Mouse (Mus musculus) hindbrain, embryonic 10.5 days (tissue): ENCODE measurements around the gene Spg7. TPM values are rescaled to one million over a fixed set of nuclear protein-coding genes. Genes with fewer than 3 reads are reported as not detected.

ENCODE experiments used
- DNase-seq: peaks from one replicate; pipeline ENCODE4 v3.0.0-alpha.2; 2017; ENCODE audit warnings: low spot score
- H3K27ac ChIP-seq: fragments of 300-500 bp; sonication (generic); 2 replicates; pipeline ENCODE4 v1.5.1; 2016; ENCODE audit warnings: mild to moderate bottlenecking, moderate library complexity
- H3K27me3 ChIP-seq: fragments of 300-500 bp; sonication (generic); 2 replicates; pipeline ENCODE4 v1.6.1; 2016; ENCODE audit warnings: mild to moderate bottlenecking; ENCODE audit not compliant: poor library complexity, insufficient read depth, severe bottlenecking
- H3K36me3 ChIP-seq: fragments of 300-500 bp; sonication (generic); 2 replicates; pipeline ENCODE4 v1.6.1; 2016; ENCODE audit warnings: mild to moderate bottlenecking, moderate library complexity
- H3K4me1 ChIP-seq: fragments of 300-500 bp; sonication (generic); replicated peaks from 2 replicates; pipeline ENCODE4 v1.6.1; 2016; ENCODE audit warnings: mild to moderate bottlenecking
- H3K4me3 ChIP-seq: fragments of 300-500 bp; sonication (generic); 2 replicates; pipeline ENCODE4 v1.5.1; 2016; ENCODE audit warnings: mild to moderate bottlenecking, moderate library complexity
- H3K9me3 ChIP-seq: fragments of 300-500 bp; sonication (generic); 2 replicates; pipeline ENCODE4 v1.6.1; 2016; ENCODE audit warnings: mild to moderate bottlenecking, moderate library complexity
- WGBS: fragments of 180-500 bp; shearing (Covaris S2); methylation state at CpG from one replicate; pipeline ENCODE4 v1.1.7; 2016; 5-methylcytosine and 5-hydroxymethylcytosine counted together
- polyA plus RNA-seq: library from polyadenylated mRNA; unstranded; fragments of >200 nt; fragmentation: Nextera tagmentation; extraction: Ambion mirVana; gene quantifications from 2 replicates; pipeline ENCODE4 v1.2.1, GENCODE M21; 2016

Spg7 gene
- polyA plus RNA-seq, 1 experiment from 2014 or later: 56.6 TPM

GRCm38 (mm10) chr8:123031321-123031978, 31.3 kb upstream of the Spg7 start:
- Histone ChIP-seq H3K4me3 (no peak overlapping the region), H3K27me3 (no peaks in the 10 kb centered on the region), H3K36me3 (peaks cover 28% of the 10 kb centered on the region), H3K9me3 (no peaks in the 10 kb centered on the region), H3K4me1 (peaks cover 13% of the 10 kb centered on the region; the same call in 1 of the 2 replicates), H3K27ac (no peak overlapping the region)
- no peak for DNase-seq
- 85% methylated on average over 7 of the region's 7 CpGs for WGBS

- Histone ChIP-seq H3K9me3 (no peaks in the 10 kb centered on the region), H3K27me3 (no peaks in the 10 kb centered on the region), H3K36me3 (peaks cover 20% of the 10 kb centered on the region), H3K27ac (no peak overlapping the region), H3K4me3 (no peak overlapping the region), H3K4me1 (peaks cover 21% of the 10 kb centered on the region)
- no peak for DNase-seq
Observed at GRCm38 (mm10) chr8:123032730-123033129, 30.0 kb upstream of the Spg7 start.

GRCm38 (mm10) chr8:123033431-123033830, 29.3 kb upstream of the Spg7 start:
- Histone ChIP-seq H3K4me1 (peaks cover 24% of the 10 kb centered on the region), H3K4me3 (no peak overlapping the region), H3K27ac (no peak overlapping the region), H3K27me3 (no peaks in the 10 kb centered on the region), H3K9me3 (no peaks in the 10 kb centered on the region), H3K36me3 (peaks cover 13% of the 10 kb centered on the region; the same call in 1 of the 2 replicates)
- DNase-seq: no peak

- Histone ChIP-seq H3K27me3 (no peaks in the 10 kb centered on the region), H3K4me3 (no peak overlapping the region), H3K36me3 (peaks cover 12% of the 10 kb centered on the region; the same call in 1 of the 2 replicates), H3K4me1 (peaks cover 31% of the 10 kb centered on the region), H3K9me3 (no peaks in the 10 kb centered on the region), H3K27ac (no peak overlapping the region)
- WGBS: 85% methylated on average over 6 of the region's 6 CpGs
- no peak for DNase-seq
Observed at GRCm38 (mm10) chr8:123034171-123034570, 28.6 kb upstream of the Spg7 start.

- Histone ChIP-seq H3K36me3 (no peaks in the 10 kb centered on the region), H3K27ac (no peak overlapping the region), H3K4me3 (no peak overlapping the region), H3K27me3 (no peaks in the 10 kb centered on the region), H3K9me3 (no peaks in the 10 kb centered on the region), H3K4me1 (peaks cover 50% of the 10 kb centered on the region)
- no peak for DNase-seq
- 85% methylated on average over 3 of the region's 3 CpGs for WGBS
Observed at GRCm38 (mm10) chr8:123036956-123037355, 25.8 kb upstream of the Spg7 start.

- H3K27me3 ChIP-seq: no peaks in the 10 kb centered on the region
- no peak overlapping the region for H3K27ac ChIP-seq
- H3K36me3 ChIP-seq: no peaks in the 10 kb centered on the region
- H3K9me3 ChIP-seq: no peaks in the 10 kb centered on the region
- no peak overlapping the region for H3K4me3 ChIP-seq
- peaks cover 50% of the 10 kb centered on the region for H3K4me1 ChIP-seq
- no peak for DNase-seq
- WGBS: 85% methylated on average over 11 of the region's 11 CpGs
Observed at GRCm38 (mm10) chr8:123037487-123037886, 25.3 kb upstream of the Spg7 start.

GRCm38 (mm10) chr8:123038351-123038750, 24.4 kb upstream of the Spg7 start:
- DNase-seq: no peak
- Histone ChIP-seq H3K4me3 (no peak overlapping the region), H3K27ac (no peak overlapping the region), H3K4me1 (peaks cover 54% of the 10 kb centered on the region), H3K9me3 (no peaks in the 10 kb centered on the region), H3K36me3 (no peaks in the 10 kb centered on the region), H3K27me3 (no peaks in the 10 kb centered on the region)
- 81% methylated on average over 2 of the region's 2 CpGs for WGBS

- Histone ChIP-seq H3K9me3 (no peaks in the 10 kb centered on the region), H3K27ac (peak overlapping the region; percentile 100), H3K4me3 (peak overlapping the region; percentile 99), H3K27me3 (no peaks in the 10 kb centered on the region), H3K4me1 (peaks cover 50% of the 10 kb centered on the region), H3K36me3 (peaks cover 4% of the 10 kb centered on the region; the same call in 1 of the 2 replicates)
- 58% methylated on average over 11 of the region's 11 CpGs for WGBS
- DNase-seq: no peak
Observed at GRCm38 (mm10) chr8:123039376-123040109, 23.2 kb upstream of the Spg7 start.

GRCm38 (mm10) chr8:123040110-123040650, 22.6 kb upstream of the Spg7 start:
- Histone ChIP-seq H3K27ac (peak overlapping the region; percentile 100), H3K36me3 (peaks cover 11% of the 10 kb centered on the region), H3K4me1 (peaks cover 49% of the 10 kb centered on the region), H3K27me3 (no peaks in the 10 kb centered on the region), H3K9me3 (no peaks in the 10 kb centered on the region), H3K4me3 (peak overlapping the region; percentile 99)
- WGBS: 9% methylated on average over 4 of the region's 4 CpGs
- DNase-seq: peak; percentile 48

- WGBS: under 1% methylated on average over 71 of the region's 71 CpGs
- peak; percentile 72 for DNase-seq
Observed at GRCm38 (mm10) chr8:123041008-123041773, 21.6 kb upstream of the Spg7 start.

GRCm38 (mm10) chr8:123041774-123042105, 21.0 kb upstream of the Spg7 start:
- Histone ChIP-seq H3K27ac (peak overlapping the region; percentile 100), H3K4me1 (peaks cover 48% of the 10 kb centered on the region), H3K9me3 (no peaks in the 10 kb centered on the region), H3K27me3 (no peaks in the 10 kb centered on the region), H3K4me3 (peak overlapping the region; percentile 99), H3K36me3 (peaks cover 19% of the 10 kb centered on the region)
- no peak for DNase-seq
- WGBS: under 1% methylated on average over 59 of the region's 60 CpGs

More at GRCm38 (mm10) chr8:123041008-123041773, 21.6 kb upstream of the Spg7 start:
- Histone ChIP-seq H3K36me3 (peaks cover 19% of the 10 kb centered on the region), H3K27me3 (no peaks in the 10 kb centered on the region), H3K4me3 (peak overlapping the region; percentile 99), H3K27ac (peak overlapping the region; percentile 100), H3K9me3 (no peaks in the 10 kb centered on the region), H3K4me1 (peaks cover 48% of the 10 kb centered on the region)

- WGBS: under 1% methylated on average over 91 of the region's 91 CpGs
- peak; percentile 99 for DNase-seq
- peaks cover 19% of the 10 kb centered on the region for H3K36me3 ChIP-seq
Observed at GRCm38 (mm10) chr8:123042158-123042973, 20.4 kb upstream of the Spg7 start, which contains the start of gene Ankrd11. Gene Ankrd11, minus strand, starts transcription at chr8:123042277.

More at GRCm38 (mm10) chr8:123042158-123042973, 20.4 kb upstream of the Spg7 start, which contains the start of gene Ankrd11:
- peak within 1 kb of the TSS; percentile 100 for H3K27ac ChIP-seq
- no peaks in the 10 kb centered on the region for H3K27me3 ChIP-seq
- peak within 1 kb of the TSS; percentile 99 for H3K4me3 ChIP-seq
- H3K4me1 ChIP-seq: peaks cover 42% of the 10 kb centered on the region
- H3K9me3 ChIP-seq: no peaks in the 10 kb centered on the region
